Mouse (Mus musculus) embryonic fibroblast, embryonic 13.5 days (primary cell): ENCODE data around the gene Pinlyp. TPM values are rescaled to one million over a fixed set of nuclear protein-coding genes. Genes with fewer than 3 reads are reported as not detected.

Experiments used
- H3K27ac ChIP-seq: 2 replicates; pipeline ENCODE4 v1.5.1; 2012; ENCODE audit warnings: low read length, control low read depth, inconsistent platforms; ENCODE audit not compliant: insufficient read depth
- H3K4me1 ChIP-seq: 2 replicates; pipeline ENCODE4 v1.6.1; 2011; ENCODE audit warnings: low read length; ENCODE audit not compliant: control insufficient read depth, insufficient read depth
- H3K4me3 ChIP-seq: 2 replicates; pipeline ENCODE4 v1.5.1; 2011; ENCODE audit warnings: mild to moderate bottlenecking, control low read depth, low read length; ENCODE audit not compliant: insufficient read depth
- CTCF ChIP-seq: IDR thresholded peaks from 2 replicates; pipeline ENCODE4 v1.5.1; 2011; ENCODE audit warnings: mild to moderate bottlenecking, control low read depth, low read length, moderate library complexity, borderline replicate concordance; ENCODE audit not compliant: insufficient read depth
- POLR2A ChIP-seq: IDR thresholded peaks from 2 replicates; pipeline ENCODE4 v1.6.1; 2011; ENCODE audit warnings: low read depth, mild to moderate bottlenecking, control low read depth, low read length, moderate library complexity
- polyA plus RNA-seq: library from polyadenylated mRNA; stranded (reverse); fragments of >200 nt; gene quantifications from 2 replicates; pipeline ENCODE4 v1.2.4, GENCODE M21; 2011; ENCODE audit warnings: low read depth; ENCODE audit not compliant: missing spikeins, insufficient read length

Gene Pinlyp
- polyA plus RNA-seq = not detected in 2 replicates

GRCm38 (mm10) chr7:24546068-24546614 lies at the start of gene Pinlyp, which contains the start of gene Xrcc1:
Gene Pinlyp (minus strand): TSS chr7:24546118.
Gene Xrcc1 (plus strand): TSS chr7:24546289.
- peak within 1 kb of the TSS; percentile 71 for H3K4me3 ChIP-seq
- TF ChIP-seq POLR2A = no peak
- no peak for TF ChIP-seq CTCF
- H3K27ac ChIP-seq = no peak within 1 kb of the TSS
- no peaks in the 10 kb centered on the region for H3K4me1 ChIP-seq

- Histone ChIP-seq H3K4me3 (no peak overlapping the region), H3K4me1 (0 out of 2 replicates have a peak, but pooled peaks cover 2% of the 10 kb centered on the region), H3K27ac (no peak overlapping the region)
- TF ChIP-seq POLR2A = no peak
- no peak for TF ChIP-seq CTCF
Observed at GRCm38 (mm10) chr7:24595464-24595863, 49.5 kb upstream of the Pinlyp start.

- Histone ChIP-seq H3K27ac (no peak overlapping the region), H3K4me3 (peak overlapping the region; percentile 78), H3K4me1 (0 out of 2 replicates have a peak, but pooled peaks cover 2% of the 10 kb centered on the region)
- TF ChIP-seq CTCF = no peak
Observed at GRCm38 (mm10) chr7:24594309-24594803, 48.4 kb upstream of the Pinlyp start.

DNA sequence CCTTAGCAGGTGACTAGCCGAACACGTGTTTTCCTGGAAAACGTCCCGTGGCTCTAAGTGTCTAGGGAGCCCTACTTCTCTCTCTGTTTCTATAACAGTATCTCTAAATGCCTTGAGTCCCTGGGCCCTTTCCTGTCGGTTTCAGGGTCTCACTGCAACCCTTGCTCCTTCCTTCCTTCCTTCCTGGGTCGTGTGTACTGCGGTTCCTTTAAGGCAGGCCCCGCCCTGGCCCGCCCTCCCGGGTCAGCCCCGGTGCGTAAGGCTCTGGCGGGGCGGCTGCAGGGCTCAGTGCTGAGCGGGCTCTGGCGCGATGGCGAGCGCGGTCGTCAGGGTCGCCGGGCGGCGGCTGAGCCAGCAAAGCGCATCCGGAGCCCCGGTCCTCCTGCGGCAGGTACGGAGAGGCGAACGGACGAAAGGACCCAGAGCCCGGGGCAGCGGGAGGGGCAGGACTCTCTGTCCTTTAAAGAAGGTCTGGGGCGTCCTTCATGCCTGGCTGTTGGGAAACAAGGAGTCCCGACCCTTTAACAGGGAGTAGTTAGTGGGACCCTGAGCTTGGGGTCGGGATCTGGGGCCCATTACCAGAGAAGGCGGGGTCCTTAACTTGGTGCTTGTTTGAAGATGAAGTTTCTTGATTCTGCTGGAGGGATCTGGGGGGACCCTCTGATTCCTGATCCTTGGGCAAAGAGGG lies 47.8 kb upstream of the Pinlyp start:
- TF ChIP-seq CTCF = no peak
- peak; percentile 92 for TF ChIP-seq POLR2A
- 0 out of 2 replicates have a peak, but pooled peaks cover 2% of the 10 kb centered on the region for H3K4me1 ChIP-seq
- H3K27ac ChIP-seq = no peak overlapping the region
- H3K4me3 ChIP-seq = peak overlapping the region; percentile 78

GRCm38 (mm10) chr7:24592781-24593180 lies 46.9 kb upstream of the Pinlyp start:
- Histone ChIP-seq H3K27ac (no peak overlapping the region), H3K4me3 (no peak overlapping the region), H3K4me1 (0 out of 2 replicates have a peak, but pooled peaks cover 2% of the 10 kb centered on the region)
- TF ChIP-seq CTCF (no peak), POLR2A (no peak)

DNA sequence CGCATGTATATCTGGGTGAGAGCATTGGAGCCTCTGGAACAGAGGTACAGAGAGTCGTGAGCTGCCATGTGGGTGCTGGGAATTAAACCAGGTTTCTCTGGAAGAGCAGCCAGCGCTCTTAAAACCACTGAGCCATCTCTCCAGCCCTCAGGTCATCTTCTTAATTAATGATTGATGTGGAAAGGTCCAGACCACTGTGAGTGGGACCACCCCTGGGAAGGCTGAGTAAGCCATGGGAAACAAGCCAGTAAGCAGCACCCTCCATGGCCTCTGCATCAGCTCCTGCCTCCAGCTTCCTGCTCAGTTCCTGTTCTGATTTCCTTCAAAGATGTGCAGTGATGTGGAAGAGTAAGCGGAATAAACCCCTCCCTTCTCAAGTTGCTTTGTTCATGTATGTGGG lies 46.2 kb upstream of the Pinlyp start:
- TF ChIP-seq POLR2A (no peak), CTCF (no peak)
- no peak overlapping the region for H3K27ac ChIP-seq
- 0 out of 2 replicates have a peak, but pooled peaks cover 2% of the 10 kb centered on the region for H3K4me1 ChIP-seq
- H3K4me3 ChIP-seq = no peak overlapping the region

DNA sequence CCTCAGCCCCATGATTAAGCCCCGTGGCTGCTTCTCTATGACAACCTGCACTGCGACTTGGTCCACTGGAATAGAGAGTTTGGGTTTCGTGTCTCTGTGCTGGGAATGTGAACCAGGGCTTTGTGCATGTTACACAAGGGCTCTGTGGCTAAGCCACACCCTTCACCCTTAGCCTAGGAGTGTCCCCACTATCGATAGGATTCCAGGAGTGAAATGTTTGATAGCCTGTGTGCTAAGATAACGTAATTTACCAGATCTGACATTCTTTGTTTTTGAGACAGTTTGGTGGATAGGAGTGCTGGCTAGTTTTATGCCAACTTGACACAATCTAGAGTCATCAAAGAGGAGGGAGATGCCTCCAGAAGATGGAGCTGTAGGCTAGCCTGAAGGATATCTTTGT lies 45.8 kb upstream of the Pinlyp start:
- Histone ChIP-seq H3K27ac (no peak overlapping the region), H3K4me3 (no peak overlapping the region), H3K4me1 (0 out of 2 replicates have a peak, but pooled peaks cover 2% of the 10 kb centered on the region)
- no peak for TF ChIP-seq POLR2A
- TF ChIP-seq CTCF = no peak

DNA sequence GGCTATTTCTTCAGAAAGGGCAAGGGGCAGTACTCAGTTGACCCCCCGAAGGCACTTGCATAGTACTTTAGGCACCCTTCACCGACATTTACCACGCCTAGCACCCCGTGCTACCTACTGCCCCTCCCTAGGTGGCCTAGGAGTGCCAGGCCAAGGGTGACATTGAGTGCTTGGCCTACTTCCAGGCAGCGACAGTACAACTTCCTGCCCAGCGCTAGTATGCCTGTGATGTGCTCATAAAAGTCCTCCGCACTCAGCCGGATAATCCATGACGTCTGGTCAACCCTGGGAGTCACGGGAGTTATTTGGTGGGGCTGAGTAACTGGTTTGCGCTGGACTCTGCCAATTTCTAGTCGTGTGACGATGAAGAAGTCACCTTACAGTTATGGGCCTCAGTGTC lies 42.4 kb upstream of the Pinlyp start:
- Histone ChIP-seq H3K4me3 (no peak overlapping the region), H3K27ac (no peak overlapping the region), H3K4me1 (0 out of 2 replicates have a peak, but pooled peaks cover 1% of the 10 kb centered on the region)
- no peak for TF ChIP-seq POLR2A
- no peak for TF ChIP-seq CTCF

- Histone ChIP-seq H3K4me1 (no peaks in the 10 kb centered on the region), H3K27ac (no peak within 1 kb of the TSS), H3K4me3 (peak within 1 kb of the TSS; percentile 41)
- peak; percentile 80 for TF ChIP-seq POLR2A
- TF ChIP-seq CTCF = no peak
Observed at GRCm38 (mm10) chr7:24587330-24588105, 41.6 kb upstream of the Pinlyp start, which contains the start of the genes Ethe1 and Zfp575. Gene Ethe1 (plus strand): TSS chr7:24587543. Gene Zfp575 (minus strand): TSS chr7:24587641.

- no peaks in the 10 kb centered on the region for H3K4me1 ChIP-seq
- H3K27ac ChIP-seq = no peak overlapping the region
- peak overlapping the region; percentile 41 for H3K4me3 ChIP-seq
- TF ChIP-seq CTCF = no peak
- no peak for TF ChIP-seq POLR2A
Observed at GRCm38 (mm10) chr7:24586828-24587227, 40.9 kb upstream of the Pinlyp start.
